Mouse (Mus musculus): ENCODE measurements around the gene Zfp213. TPM values are rescaled to one million over a fixed set of nuclear protein-coding genes. Genes with fewer than 3 reads are reported as not detected.
"Not testable (repeated sequence)": the region's sequence is repeated elsewhere in the genome, so short reads cannot be mapped to it uniquely, and the experiment has no call there.

Gene Zfp213
- 5.1 and 5.6 TPM in 2 replicates for total RNA-seq (2017)

GRCm38 (mm10) chr17:23563595-23564367 lies at the start of gene Zfp213:
Gene Zfp213 (minus strand): TSS chr17:23564238.
- peak; percentile 85 for ATAC-seq (ENCODE audit: extremely low read depth, insufficient number of reproducible peaks, low FRiP score, poor library complexity, severe bottlenecking)

DNA sequence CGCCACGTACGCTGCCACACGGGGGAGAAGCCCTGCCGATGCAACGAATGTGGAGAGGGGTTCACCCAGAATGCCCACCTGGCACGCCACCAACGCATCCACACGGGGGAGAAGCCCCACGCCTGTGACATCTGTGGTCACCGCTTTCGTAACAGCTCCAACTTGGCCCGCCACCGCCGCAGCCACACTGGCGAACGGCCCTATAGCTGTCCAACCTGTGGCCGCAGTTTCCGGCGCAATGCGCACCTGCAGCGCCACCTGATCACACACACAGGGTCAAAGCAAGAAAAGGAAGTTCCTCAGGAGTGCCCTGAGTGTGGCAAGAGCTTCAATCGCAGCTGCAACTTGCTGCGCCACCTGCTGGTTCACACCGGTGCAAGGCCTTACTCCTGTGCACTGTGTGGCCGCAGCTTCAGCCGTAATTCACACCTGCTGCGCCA lies 46.3 kb upstream of the Zfp213 start:
- peak; percentile 98 for ATAC-seq (ENCODE audit: extremely low read depth, insufficient number of reproducible peaks, low FRiP score, poor library complexity, severe bottlenecking)

GRCm38 (mm10) chr17:23609612-23610011 lies 45.6 kb upstream of the Zfp213 start:
- ATAC-seq (ENCODE audit: extremely low read depth, insufficient number of reproducible peaks, low FRiP score, poor library complexity, severe bottlenecking) = no peak

DNA sequence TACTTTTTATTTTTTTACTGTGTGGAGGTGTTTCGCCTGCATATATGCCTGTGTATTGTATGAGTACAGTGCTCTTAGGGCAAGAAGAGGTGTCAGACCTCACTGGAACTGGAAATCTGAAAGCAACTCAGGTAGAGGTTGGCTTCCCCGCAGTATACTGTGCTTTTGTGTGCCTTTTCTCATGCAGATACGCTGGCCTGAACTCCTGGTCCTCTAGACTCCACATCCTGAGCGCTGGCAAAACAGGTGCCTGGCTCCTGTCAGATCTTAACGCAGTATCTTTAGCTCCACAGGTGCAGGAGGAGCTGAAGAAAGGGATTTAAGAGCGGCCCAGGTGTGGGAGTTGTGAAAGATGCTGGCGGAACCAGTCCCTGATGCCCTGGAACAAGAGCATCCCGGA lies 41.2 kb upstream of the Zfp213 start:
- no peak for ATAC-seq (ENCODE audit: extremely low read depth, insufficient number of reproducible peaks, low FRiP score, poor library complexity, severe bottlenecking)

GRCm38 (mm10) chr17:23604394-23604793 lies 40.4 kb upstream of the Zfp213 start:
- no peak for ATAC-seq (ENCODE audit: extremely low read depth, insufficient number of reproducible peaks, low FRiP score, poor library complexity, severe bottlenecking)

- peak; percentile 42; the same call in 1 of the 2 replicates for ATAC-seq (ENCODE audit: extremely low read depth, insufficient number of reproducible peaks, low FRiP score, poor library complexity, severe bottlenecking)
Measured at GRCm38 (mm10) chr17:23603542-23603941, 39.5 kb upstream of the Zfp213 start.

- ATAC-seq (ENCODE audit: extremely low read depth, insufficient number of reproducible peaks, low FRiP score, poor library complexity, severe bottlenecking) = no peak
Measured at GRCm38 (mm10) chr17:23603077-23603476, 39.0 kb upstream of the Zfp213 start.

- no peak for ATAC-seq (ENCODE audit: extremely low read depth, insufficient number of reproducible peaks, low FRiP score, poor library complexity, severe bottlenecking)
Measured at GRCm38 (mm10) chr17:23601836-23602585, 38.0 kb upstream of the Zfp213 start.

DNA sequence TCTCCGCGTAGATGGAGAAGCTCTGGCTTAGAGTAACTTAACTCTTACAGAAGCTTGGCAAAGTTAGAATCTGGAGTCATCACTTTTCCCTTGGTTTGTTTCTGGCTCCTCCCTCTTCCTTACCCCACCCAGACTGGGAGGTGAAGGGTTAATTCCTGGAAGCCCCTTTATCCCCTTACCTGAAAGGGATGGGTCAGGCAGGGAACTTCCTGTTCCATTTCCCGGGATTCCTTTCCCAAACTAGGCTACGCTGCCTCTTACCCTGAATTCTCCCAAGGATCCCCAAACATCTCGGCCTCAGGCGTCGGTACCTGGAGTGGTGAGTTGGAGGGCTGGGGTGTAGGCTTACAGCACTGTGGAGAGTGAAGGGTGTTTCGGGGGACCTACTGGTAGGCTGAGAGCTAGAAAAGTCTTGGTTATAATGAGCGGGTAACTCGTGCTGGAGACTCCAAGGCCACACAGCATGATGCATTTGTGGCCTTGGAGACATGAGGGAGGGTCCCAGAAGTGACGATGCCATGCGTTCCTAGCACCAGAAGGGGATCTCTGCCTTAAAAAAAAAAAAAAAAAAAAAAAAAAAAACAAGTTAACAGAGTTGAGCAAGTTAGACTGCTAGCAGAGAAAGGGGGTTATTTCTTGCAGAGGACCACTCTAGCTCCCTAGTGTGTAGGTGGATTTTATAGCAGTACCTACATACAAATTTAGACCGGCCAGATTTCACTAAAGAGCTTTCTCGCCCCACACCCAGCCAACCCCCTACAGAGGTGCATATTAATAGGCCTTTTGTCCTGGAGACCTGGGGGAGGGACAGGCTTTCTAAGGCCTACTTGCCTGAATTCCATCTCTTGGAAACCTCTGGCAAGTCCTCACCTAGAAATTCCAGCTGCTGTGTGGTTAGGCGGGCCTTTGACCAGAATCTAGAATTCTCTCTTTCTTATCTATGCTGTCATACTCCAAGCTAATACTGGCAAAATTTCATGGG lies 36.9 kb upstream of the Zfp213 start, which contains the start of gene Zscan10:
Gene Zscan10, plus strand, starts transcription at position 216 of the 982 bp plus-strand sequence.
- no peak for ATAC-seq (ENCODE audit: extremely low read depth, insufficient number of reproducible peaks, low FRiP score, poor library complexity, severe bottlenecking)

DNA sequence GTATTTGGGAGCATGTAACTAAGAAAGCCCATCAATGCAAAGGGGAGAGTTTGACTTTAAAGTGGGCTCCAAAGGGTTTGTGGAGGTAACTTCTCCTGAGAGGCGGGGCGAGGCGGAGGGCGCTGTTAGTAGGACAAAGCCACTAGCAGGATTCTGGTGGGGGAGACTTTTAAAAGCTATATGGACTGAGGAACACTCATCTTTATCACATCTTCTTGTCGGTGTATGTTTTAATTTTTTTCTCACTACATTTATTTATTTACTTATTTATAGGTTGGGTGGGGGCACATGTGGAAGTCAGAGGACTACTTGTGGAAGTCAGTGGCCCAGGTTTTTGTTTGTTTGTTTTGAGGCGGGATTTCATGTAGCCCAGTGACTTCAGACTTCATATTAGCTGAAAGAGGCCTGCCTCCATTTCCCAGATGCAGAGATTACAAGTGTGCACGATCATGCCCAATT lies 35.6 kb upstream of the Zfp213 start:
- no peak for ATAC-seq (ENCODE audit: extremely low read depth, insufficient number of reproducible peaks, low FRiP score, poor library complexity, severe bottlenecking)

DNA sequence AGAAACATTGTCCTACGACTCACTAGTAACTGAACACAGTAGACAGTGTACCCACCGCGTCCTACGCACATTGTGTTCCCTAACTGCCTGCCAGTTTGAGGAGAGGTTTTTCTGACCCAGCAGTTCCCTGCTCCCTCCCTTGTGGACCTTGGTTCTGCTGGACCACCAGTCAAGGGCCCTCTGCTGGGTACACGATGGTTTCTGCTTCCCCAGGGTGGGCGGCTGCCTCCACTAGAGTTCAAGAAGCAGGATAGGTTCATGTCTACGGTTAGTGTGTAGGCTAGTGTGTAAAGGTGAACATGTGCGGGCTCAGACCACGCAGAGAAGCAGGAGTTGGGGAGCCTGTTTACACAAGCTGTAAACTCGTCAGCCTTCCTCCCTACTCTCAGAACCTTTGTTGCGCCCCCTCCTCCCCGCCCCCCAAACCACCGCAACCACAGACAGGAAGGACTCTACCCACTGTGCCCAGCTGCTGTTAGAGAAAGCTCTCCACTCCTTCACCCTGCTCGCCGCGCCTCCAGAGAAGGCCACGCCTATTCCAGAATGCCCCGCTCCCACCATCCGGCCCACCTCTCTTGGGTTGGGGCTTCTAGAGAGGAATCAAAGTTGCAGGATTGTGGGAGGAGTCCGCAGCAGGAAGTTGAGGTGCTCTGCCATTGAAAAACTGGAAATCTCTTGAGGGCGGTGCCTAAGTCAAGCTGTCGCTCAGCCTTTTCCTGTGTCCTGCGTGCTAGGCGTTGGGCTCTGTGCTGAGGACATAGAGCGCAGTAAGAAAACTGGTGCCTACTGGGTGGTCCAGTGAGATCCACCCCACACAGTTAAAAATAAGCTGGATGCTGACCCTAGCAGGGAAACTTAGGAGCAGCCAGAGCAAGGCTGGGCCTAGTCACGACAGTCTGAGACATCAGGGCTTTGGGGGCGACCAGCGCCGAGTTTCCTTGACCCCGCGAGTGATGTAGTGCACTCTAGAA lies 34.8 kb upstream of the Zfp213 start, which contains the start of gene Zfp13:
Gene Zfp13, minus strand, starts transcription at position 906 of the 971 bp plus-strand sequence.
- peak; percentile 85 for ATAC-seq (ENCODE audit: extremely low read depth, insufficient number of reproducible peaks, low FRiP score, poor library complexity, severe bottlenecking)

DNA sequence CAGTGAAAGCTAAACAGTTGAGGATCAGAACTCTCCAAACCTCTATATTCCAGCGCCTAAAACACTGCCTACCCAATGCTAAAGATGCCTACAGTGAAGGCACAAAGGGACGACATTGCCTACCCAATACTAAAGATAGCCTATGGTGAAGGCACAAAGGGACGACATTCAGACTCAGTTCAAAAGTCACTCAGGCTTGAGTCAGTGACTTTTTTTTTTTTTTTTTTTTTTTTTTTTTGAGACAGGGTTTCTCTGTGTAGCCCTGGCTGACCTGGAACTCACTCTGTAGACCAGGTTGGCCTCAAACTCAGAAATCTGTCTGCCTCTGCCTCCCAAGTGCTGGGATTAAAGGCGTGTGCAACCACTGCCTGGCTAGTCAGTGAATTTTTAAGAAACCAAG lies 31.1 kb upstream of the Zfp213 start:
- ATAC-seq (ENCODE audit: extremely low read depth, insufficient number of reproducible peaks, low FRiP score, poor library complexity, severe bottlenecking) = not testable (repeated sequence)

GRCm38 (mm10) chr17:23592926-23593300 lies 28.9 kb upstream of the Zfp213 start:
- ATAC-seq (ENCODE audit: extremely low read depth, insufficient number of reproducible peaks, low FRiP score, poor library complexity, severe bottlenecking) = no peak

- ATAC-seq (ENCODE audit: extremely low read depth, insufficient number of reproducible peaks, low FRiP score, poor library complexity, severe bottlenecking) = peak; percentile 85; the same call in 1 of the 2 replicates
Measured at GRCm38 (mm10) chr17:23592208-23592925, 28.3 kb upstream of the Zfp213 start.

- no peak for ATAC-seq (ENCODE audit: extremely low read depth, insufficient number of reproducible peaks, low FRiP score, poor library complexity, severe bottlenecking)
Measured at GRCm38 (mm10) chr17:23587253-23587652, 23.2 kb upstream of the Zfp213 start.

- ATAC-seq (ENCODE audit: extremely low read depth, insufficient number of reproducible peaks, low FRiP score, poor library complexity, severe bottlenecking) = no peak
Measured at GRCm38 (mm10) chr17:23585721-23586491, 21.9 kb upstream of the Zfp213 start.

Data from neutrophil, adult 5-6 weeks (primary cell).